Mouse (Mus musculus) common myeloid progenitor, adult 5-6 weeks (primary cell): ENCODE data around the gene Magix. TPM values are rescaled to one million over a fixed set of nuclear protein-coding genes. Genes with fewer than 3 reads are reported as not detected.
"Not testable (repeated sequence)": the region's sequence is repeated elsewhere in the genome, so short reads cannot be mapped to it uniquely, and the experiment has no call there.

Source experiments
- ATAC-seq: replicated peaks from 2 replicates; pipeline ENCODE4 v1.8.0; 2016; ENCODE audit warnings: low read depth, mild to moderate bottlenecking, moderate TSS enrichment, inconsistent platforms; ENCODE audit not compliant: poor library complexity, severe bottlenecking
- total RNA-seq: library from RNA; stranded (forward); fragments of 200-1000, 187-1606 nt; gene quantifications from 2 replicates; pipeline ENCODE4 v1.2.3, GENCODE M21; 2017

Gene Magix
- total RNA-seq, result 0.68 TPM in 1 of 2 replicates, not detected in the other

- no peak for ATAC-seq
Observed at GRCm38 (mm10) chrX:7680864-7681263, at the start of gene Magix. Magix (minus strand) TSS chrX:7681251.

- no peak for ATAC-seq
Observed at GRCm38 (mm10) chrX:7728922-7729265, 47.8 kb upstream of the Magix start.

GRCm38 (mm10) chrX:7728215-7728921, 47.3 kb upstream of the Magix start, which contains the start of gene Praf2:
Praf2 (plus strand) TSS chrX:7728439.
- ATAC-seq, result peak; percentile 98

GRCm38 (mm10) chrX:7727176-7727575, 46.1 kb upstream of the Magix start:
- no peak for ATAC-seq

GRCm38 (mm10) chrX:7725841-7726240, 44.8 kb upstream of the Magix start:
- ATAC-seq, result no peak

GRCm38 (mm10) chrX:7724135-7724534, 43.1 kb upstream of the Magix start:
- ATAC-seq, result no peak

GRCm38 (mm10) chrX:7722691-7723090, 41.6 kb upstream of the Magix start:
- no peak for ATAC-seq

GRCm38 (mm10) chrX:7722282-7722611, 41.2 kb upstream of the Magix start:
- no peak for ATAC-seq

- ATAC-seq, result peak; percentile 98
Observed at GRCm38 (mm10) chrX:7721514-7722281, 40.6 kb upstream of the Magix start, which contains the start of gene Gm45208. Gm45208 (plus strand) TSS chrX:7722245.

GRCm38 (mm10) chrX:7716058-7716457, 35.0 kb upstream of the Magix start:
- not testable (repeated sequence) for ATAC-seq

GRCm38 (mm10) chrX:7714135-7714899, 33.3 kb upstream of the Magix start, which contains the start of gene Wdr45:
Wdr45 (plus strand) TSS chrX:7714333.
- peak; percentile 98 for ATAC-seq

- ATAC-seq, result peak; percentile 42; the same call in 1 of the 2 replicates
Observed at GRCm38 (mm10) chrX:7713764-7714134, 32.7 kb upstream of the Magix start.

- peak; percentile 99 for ATAC-seq
Observed at GRCm38 (mm10) chrX:7696954-7697381, 15.9 kb upstream of the Magix start, which contains the start of gene Gpkow. Gpkow (plus strand) TSS chrX:7697131.

- ATAC-seq, result 0 out of 2 replicates have a peak, but pooled peaks have one; percentile 4
Observed at GRCm38 (mm10) chrX:7696520-7696919, 15.5 kb upstream of the Magix start.

- ATAC-seq, result peak; percentile 50
Observed at GRCm38 (mm10) chrX:7692862-7693261, 11.8 kb upstream of the Magix start.

GRCm38 (mm10) chrX:7690486-7690885, 9.4 kb upstream of the Magix start:
- no peak for ATAC-seq

GRCm38 (mm10) chrX:7688321-7688720, 7.3 kb upstream of the Magix start:
- no peak for ATAC-seq

GRCm38 (mm10) chrX:7680057-7680412, 1.0 kb downstream of the Magix start:
- 0 out of 2 replicates have a peak, but pooled peaks have one; percentile 6 for ATAC-seq

- peak; percentile 97 for ATAC-seq
Observed at GRCm38 (mm10) chrX:7679405-7680056, 1.5 kb downstream of the Magix start.

- ATAC-seq, result no peak
Observed at GRCm38 (mm10) chrX:7678986-7679385, 2.1 kb downstream of the Magix start.
